Mouse (Mus musculus): ENCODE results near the gene Gm11541. TPM values are rescaled to one million over a fixed set of nuclear protein-coding genes. Genes with fewer than 3 reads are reported as not detected.
A peak's percentile ranks its signal among the peaks of the same experiment; 100 is the strongest.

Gm11541 gene
- polyA plus RNA-seq, 1 experiment from 2014 or later: 0.12 TPM

DNA sequence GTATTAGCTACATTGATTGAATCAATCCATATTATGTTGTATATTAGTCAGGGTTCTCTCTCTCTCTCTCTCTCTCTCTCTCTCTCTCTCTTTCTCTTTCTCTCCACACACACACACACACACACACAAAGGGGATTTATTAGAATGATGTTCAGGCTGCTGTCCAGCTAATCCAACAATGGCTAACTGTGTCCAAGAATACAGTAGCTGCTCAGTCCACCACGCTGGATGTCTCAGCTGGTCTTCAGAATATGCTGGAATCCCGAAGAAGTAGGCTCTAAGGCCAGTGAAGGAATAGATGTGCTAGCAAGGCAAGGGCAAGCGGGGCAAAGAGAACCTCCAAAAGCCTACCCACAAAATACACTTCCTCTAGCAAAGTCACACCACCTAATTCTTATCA, 23.0 kb upstream of the Gm11541 start:
- 96% methylated on average over 3 of the region's 3 CpGs for WGBS
- Histone ChIP-seq H3K9ac (ENCODE audit: low read depth, low read length) (no peak overlapping the region), H3K36me3 (ENCODE audit: control insufficient read depth, insufficient read depth, low read length) (no peaks in the 10 kb centered on the region), H3K27me3 (ENCODE audit: control insufficient read depth, insufficient read depth, low read length) (no peaks in the 10 kb centered on the region), H3K9me3 (ENCODE audit: control insufficient read depth, low read length) (no peaks in the 10 kb centered on the region), H3K4me3 (ENCODE audit: low read depth, low read length) (no peak overlapping the region), H3K27ac (ENCODE audit: low read depth, low read length) (no peak overlapping the region), H3K4me2 (replicated peaks; ENCODE audit: low read depth, low read length) (no peak overlapping the region), H3K4me1 (replicated peaks; ENCODE audit: control insufficient read depth, insufficient read depth, low read length) (no peaks in the 10 kb centered on the region)
- ATAC-seq (ENCODE audit: low FRiP score) (no peak), DNase-seq (ENCODE audit: low spot score) (no peak)

DNA sequence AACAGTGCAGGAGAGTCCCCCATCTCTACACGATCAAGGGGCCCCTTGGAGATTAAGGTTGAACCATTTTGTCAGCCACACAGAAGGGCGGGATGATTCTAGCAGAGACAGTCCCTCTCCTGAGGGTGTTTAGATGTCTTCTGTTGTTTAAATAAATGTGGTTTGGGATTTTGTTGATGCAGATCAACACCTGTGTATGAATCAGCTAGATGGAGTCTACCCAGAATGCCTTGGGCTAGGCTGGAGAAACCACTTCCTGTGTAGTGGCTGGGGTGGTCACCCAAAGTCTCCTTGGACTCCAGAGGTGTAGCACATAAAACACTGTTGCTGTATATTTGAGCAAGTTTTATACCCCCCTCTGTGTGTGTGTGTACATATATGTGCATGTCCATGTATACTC, 14.9 kb upstream of the Gm11541 start:
- no peak overlapping the region for H3K27ac ChIP-seq (ENCODE audit: low read depth, low read length)
- no peak for DNase-seq (ENCODE audit: low spot score)
- H3K4me1 ChIP-seq (replicated peaks; ENCODE audit: control insufficient read depth, insufficient read depth, low read length): no peaks in the 10 kb centered on the region
- no peak overlapping the region for H3K9ac ChIP-seq (ENCODE audit: low read depth, low read length)
- 83% methylated on average over 2 of the region's 2 CpGs for WGBS
- no peak overlapping the region for H3K4me2 ChIP-seq (replicated peaks; ENCODE audit: low read depth, low read length)
- H3K27me3 ChIP-seq (ENCODE audit: control insufficient read depth, insufficient read depth, low read length): no peaks in the 10 kb centered on the region
- no peak for ATAC-seq (ENCODE audit: low FRiP score)
- H3K4me3 ChIP-seq (ENCODE audit: low read depth, low read length): no peak overlapping the region
- no peaks in the 10 kb centered on the region for H3K9me3 ChIP-seq (ENCODE audit: control insufficient read depth, low read length)
- H3K36me3 ChIP-seq (ENCODE audit: control insufficient read depth, insufficient read depth, low read length): no peaks in the 10 kb centered on the region

DNA sequence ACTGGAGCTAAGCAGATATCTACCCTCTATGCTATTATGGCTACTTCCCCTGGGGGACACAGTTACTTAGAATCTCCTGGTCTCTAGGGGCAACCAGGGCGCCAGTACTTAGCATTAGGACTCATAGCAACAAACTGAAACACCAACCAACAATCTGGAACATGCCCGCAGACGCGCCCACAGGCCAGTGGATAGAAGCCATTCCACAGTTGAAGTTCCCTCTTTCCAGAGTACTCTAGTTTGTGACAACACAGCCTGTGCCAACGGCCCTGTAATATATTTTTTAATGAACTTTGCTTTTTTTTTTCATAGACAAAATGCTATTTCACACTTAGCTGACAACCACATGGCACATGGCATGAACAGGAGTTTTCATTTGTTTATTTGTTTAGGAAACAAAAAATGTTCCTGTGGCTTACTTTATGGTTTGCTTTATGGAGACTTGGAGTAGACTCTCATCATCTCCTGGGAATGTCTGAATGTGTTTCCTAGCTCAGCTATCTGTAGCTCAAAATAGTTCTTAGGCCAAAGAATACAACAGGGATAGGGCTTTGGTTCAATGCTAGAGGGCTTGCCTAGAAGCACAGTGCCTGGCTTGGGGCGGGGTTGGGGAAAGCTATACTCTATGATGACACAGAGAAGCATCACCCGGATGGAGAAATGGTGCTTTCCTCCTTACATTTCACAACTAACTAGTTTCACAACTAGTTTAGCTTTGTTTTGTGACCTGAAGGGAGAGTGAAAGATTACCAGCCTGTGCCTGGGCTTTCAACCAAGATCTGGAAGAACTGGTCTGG, 14.0 kb upstream of the Gm11541 start:
- no peaks in the 10 kb centered on the region for H3K36me3 ChIP-seq (ENCODE audit: control insufficient read depth, insufficient read depth, low read length)
- H3K4me3 ChIP-seq (ENCODE audit: low read depth, low read length): no peak overlapping the region
- H3K4me1 ChIP-seq (replicated peaks; ENCODE audit: control insufficient read depth, insufficient read depth, low read length): no peaks in the 10 kb centered on the region
- H3K27me3 ChIP-seq (ENCODE audit: control insufficient read depth, insufficient read depth, low read length): no peaks in the 10 kb centered on the region
- ATAC-seq (ENCODE audit: low FRiP score) (no peak), DNase-seq (ENCODE audit: low spot score) (no peak)
- no peak overlapping the region for H3K9ac ChIP-seq (ENCODE audit: low read depth, low read length)
- H3K9me3 ChIP-seq (ENCODE audit: control insufficient read depth, low read length): no peaks in the 10 kb centered on the region
- H3K27ac ChIP-seq (ENCODE audit: low read depth, low read length): no peak overlapping the region
- 91% methylated on average over 7 of the region's 7 CpGs for WGBS
- H3K4me2 ChIP-seq (replicated peaks; ENCODE audit: low read depth, low read length): no peak overlapping the region

DNA sequence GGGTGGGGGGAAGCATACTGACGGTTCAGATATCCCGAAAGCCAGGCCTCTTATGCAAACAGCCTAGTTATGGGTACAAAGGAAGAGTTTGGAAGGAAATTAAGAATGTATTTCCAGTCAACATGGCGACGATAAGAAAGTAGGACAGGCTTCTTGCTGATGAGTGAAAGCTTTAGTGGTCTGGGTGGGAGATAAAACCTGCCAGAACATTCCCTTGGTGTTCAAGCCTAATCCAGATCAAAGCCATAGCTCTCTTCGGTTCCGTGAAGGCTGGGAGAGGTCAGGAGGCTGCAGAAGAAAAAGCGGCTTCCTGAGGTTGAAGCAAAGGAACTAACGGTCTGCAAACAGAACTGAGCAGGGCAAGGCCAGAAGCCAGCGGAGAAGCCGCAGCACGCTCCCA, 12.9 kb upstream of the Gm11541 start:
- DNase-seq (ENCODE audit: low spot score): no peak
- 44% methylated on average over 11 of the region's 11 CpGs for WGBS
- no peaks in the 10 kb centered on the region for H3K27me3 ChIP-seq (ENCODE audit: control insufficient read depth, insufficient read depth, low read length)
- H3K4me2 ChIP-seq (replicated peaks; ENCODE audit: low read depth, low read length): no peak overlapping the region
- H3K4me1 ChIP-seq (replicated peaks; ENCODE audit: control insufficient read depth, insufficient read depth, low read length): no peaks in the 10 kb centered on the region
- H3K9me3 ChIP-seq (ENCODE audit: control insufficient read depth, low read length): no peaks in the 10 kb centered on the region
- no peak overlapping the region for H3K4me3 ChIP-seq (ENCODE audit: low read depth, low read length)
- H3K27ac ChIP-seq (ENCODE audit: low read depth, low read length): no peak overlapping the region
- H3K36me3 ChIP-seq (ENCODE audit: control insufficient read depth, insufficient read depth, low read length): no peaks in the 10 kb centered on the region
- no peak for ATAC-seq (ENCODE audit: low FRiP score)
- no peak overlapping the region for H3K9ac ChIP-seq (ENCODE audit: low read depth, low read length)

DNA sequence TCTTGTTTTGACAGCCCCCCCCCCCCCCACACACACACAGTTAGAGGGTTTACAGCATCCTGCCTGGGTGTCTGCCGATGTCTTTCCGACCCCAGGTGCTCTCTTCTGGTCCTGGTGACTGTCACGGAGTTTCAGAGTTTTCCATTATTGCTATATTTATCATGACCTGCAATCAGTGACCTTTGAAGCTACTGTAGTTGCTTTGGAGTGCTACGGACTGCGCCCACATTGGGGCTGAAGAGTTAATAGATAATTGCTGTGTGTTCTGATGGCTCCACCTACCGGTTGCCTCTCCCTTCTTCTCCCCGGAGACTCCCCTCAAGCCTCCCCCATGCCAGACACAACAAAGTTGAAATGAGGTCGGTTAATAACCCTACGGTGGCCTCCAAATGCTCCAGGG, 12.5 kb upstream of the Gm11541 start:
- H3K27me3 ChIP-seq (ENCODE audit: control insufficient read depth, insufficient read depth, low read length): no peaks in the 10 kb centered on the region
- 16% methylated on average over 9 of the region's 9 CpGs for WGBS
- H3K4me1 ChIP-seq (replicated peaks; ENCODE audit: control insufficient read depth, insufficient read depth, low read length): no peaks in the 10 kb centered on the region
- H3K4me2 ChIP-seq (replicated peaks; ENCODE audit: low read depth, low read length): no peak overlapping the region
- H3K9me3 ChIP-seq (ENCODE audit: control insufficient read depth, low read length): no peaks in the 10 kb centered on the region
- DNase-seq (ENCODE audit: low spot score) (peak; percentile 51), ATAC-seq (ENCODE audit: low FRiP score) (0 out of 2 replicates have a peak, but pooled peaks have one; percentile 35)
- H3K36me3 ChIP-seq (ENCODE audit: control insufficient read depth, insufficient read depth, low read length): no peaks in the 10 kb centered on the region
- no peak overlapping the region for H3K27ac ChIP-seq (ENCODE audit: low read depth, low read length)
- H3K9ac ChIP-seq (ENCODE audit: low read depth, low read length): no peak overlapping the region
- H3K4me3 ChIP-seq (ENCODE audit: low read depth, low read length): no peak overlapping the region

GRCm38 (mm10) chr11:94715622-94716021, 11.3 kb upstream of the Gm11541 start:
- Histone ChIP-seq H3K4me3 (ENCODE audit: low read depth, low read length) (no peak overlapping the region), H3K9ac (ENCODE audit: low read depth, low read length) (no peak overlapping the region), H3K27me3 (ENCODE audit: control insufficient read depth, insufficient read depth, low read length) (no peaks in the 10 kb centered on the region), H3K36me3 (ENCODE audit: control insufficient read depth, insufficient read depth, low read length) (no peaks in the 10 kb centered on the region), H3K27ac (ENCODE audit: low read depth, low read length) (no peak overlapping the region), H3K4me2 (replicated peaks; ENCODE audit: low read depth, low read length) (no peak overlapping the region), H3K4me1 (replicated peaks; ENCODE audit: control insufficient read depth, insufficient read depth, low read length) (no peaks in the 10 kb centered on the region), H3K9me3 (ENCODE audit: control insufficient read depth, low read length) (no peaks in the 10 kb centered on the region)
- ATAC-seq (ENCODE audit: low FRiP score): no peak
- DNase-seq (ENCODE audit: low spot score): no peak
- WGBS: 83% methylated on average over 5 of the region's 5 CpGs

GRCm38 (mm10) chr11:94713246-94713860, 9.1 kb upstream of the Gm11541 start:
- no peak for ATAC-seq (ENCODE audit: low FRiP score)
- WGBS: 59% methylated on average over 11 of the region's 11 CpGs
- Histone ChIP-seq H3K4me1 (replicated peaks; ENCODE audit: control insufficient read depth, insufficient read depth, low read length) (no peaks in the 10 kb centered on the region), H3K27ac (ENCODE audit: low read depth, low read length) (no peak overlapping the region), H3K36me3 (ENCODE audit: control insufficient read depth, insufficient read depth, low read length) (no peaks in the 10 kb centered on the region), H3K4me3 (ENCODE audit: low read depth, low read length) (no peak overlapping the region), H3K9ac (ENCODE audit: low read depth, low read length) (no peak overlapping the region), H3K4me2 (replicated peaks; ENCODE audit: low read depth, low read length) (no peak overlapping the region), H3K9me3 (ENCODE audit: control insufficient read depth, low read length) (no peaks in the 10 kb centered on the region), H3K27me3 (ENCODE audit: control insufficient read depth, insufficient read depth, low read length) (no peaks in the 10 kb centered on the region)
- no peak for DNase-seq (ENCODE audit: low spot score)

GRCm38 (mm10) chr11:94704020-94704419, 279 bp downstream of the Gm11541 start:
- Histone ChIP-seq H3K4me3 (ENCODE audit: low read depth, low read length) (no peak overlapping the region), H3K4me2 (replicated peaks; ENCODE audit: low read depth, low read length) (no peak overlapping the region), H3K27ac (ENCODE audit: low read depth, low read length) (no peak overlapping the region), H3K27me3 (ENCODE audit: control insufficient read depth, insufficient read depth, low read length) (no peaks in the 10 kb centered on the region), H3K9me3 (ENCODE audit: control insufficient read depth, low read length) (no peaks in the 10 kb centered on the region), H3K4me1 (replicated peaks; ENCODE audit: control insufficient read depth, insufficient read depth, low read length) (no peaks in the 10 kb centered on the region; the same call in 1 of the 2 replicates), H3K9ac (ENCODE audit: low read depth, low read length) (no peak overlapping the region), H3K36me3 (ENCODE audit: control insufficient read depth, insufficient read depth, low read length) (no peaks in the 10 kb centered on the region)
- DNase-seq (ENCODE audit: low spot score): no peak
- WGBS: 43% methylated on average over 7 of the region's 7 CpGs
- ATAC-seq (ENCODE audit: low FRiP score): no peak

GRCm38 (mm10) chr11:94702216-94702610, 2.1 kb downstream of the Gm11541 start:
- 62% methylated on average over 3 of the region's 3 CpGs for WGBS
- no peaks in the 10 kb centered on the region for H3K9me3 ChIP-seq (ENCODE audit: control insufficient read depth, low read length)
- H3K36me3 ChIP-seq (ENCODE audit: control insufficient read depth, insufficient read depth, low read length): no peaks in the 10 kb centered on the region
- H3K9ac ChIP-seq (ENCODE audit: low read depth, low read length): no peak overlapping the region
- H3K4me2 ChIP-seq (replicated peaks; ENCODE audit: low read depth, low read length): no peak overlapping the region
- H3K4me1 ChIP-seq (replicated peaks; ENCODE audit: control insufficient read depth, insufficient read depth, low read length): no peaks in the 10 kb centered on the region; the same call in 1 of the 2 replicates
- H3K27me3 ChIP-seq (ENCODE audit: control insufficient read depth, insufficient read depth, low read length): no peaks in the 10 kb centered on the region
- ATAC-seq (ENCODE audit: low FRiP score): no peak
- no peak for DNase-seq (ENCODE audit: low spot score)
- H3K4me3 ChIP-seq (ENCODE audit: low read depth, low read length): no peak overlapping the region
- H3K27ac ChIP-seq (ENCODE audit: low read depth, low read length): no peak overlapping the region

All from hindbrain, embryonic 11.5 days (tissue).